Mouse (Mus musculus) urinary bladder, adult 2 months (tissue): ENCODE results near the gene Ptpn18. TPM values are rescaled to one million over a fixed set of nuclear protein-coding genes. Genes with fewer than 3 reads are reported as not detected.
"Not testable (repeated sequence)": the region's sequence is repeated elsewhere in the genome, so short reads cannot be mapped to it uniquely, and the experiment has no call there.

ENCODE experiments used
- DNase-seq: peaks from one replicate; pipeline ENCODE4 v3.0.0; 2022; ENCODE audit warnings: low spot score
- polyA plus RNA-seq: library from polyadenylated mRNA; depleted of rRNA; stranded (reverse); fragments of >200 nt; gene quantifications from 2 replicates; pipeline ENCODE4 v1.2.3, GENCODE M21; 2012; rRNA removed

Gene Ptpn18
- polyA plus RNA-seq, 1 experiment: 33.6 TPM

DNA sequence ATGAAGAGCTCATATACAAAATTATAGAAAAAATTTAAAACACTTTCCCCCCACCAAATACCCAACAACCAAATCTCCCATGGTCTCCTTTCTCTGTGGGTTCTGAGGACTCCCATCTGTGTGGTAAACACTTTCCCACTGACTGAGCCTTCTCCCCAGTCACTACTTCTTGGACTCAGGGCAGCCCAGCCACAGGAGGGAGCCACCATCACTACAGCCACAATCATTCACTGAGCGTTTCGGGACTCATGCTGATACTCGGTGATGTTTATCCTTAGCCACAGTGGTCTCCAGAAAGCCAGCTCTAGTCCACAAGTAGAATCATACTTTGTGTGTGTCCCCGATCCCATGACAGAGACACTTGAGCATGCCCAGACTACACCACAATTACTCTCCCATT, 53.5 kb downstream of the Ptpn18 start:
- no peak for DNase-seq

DNA sequence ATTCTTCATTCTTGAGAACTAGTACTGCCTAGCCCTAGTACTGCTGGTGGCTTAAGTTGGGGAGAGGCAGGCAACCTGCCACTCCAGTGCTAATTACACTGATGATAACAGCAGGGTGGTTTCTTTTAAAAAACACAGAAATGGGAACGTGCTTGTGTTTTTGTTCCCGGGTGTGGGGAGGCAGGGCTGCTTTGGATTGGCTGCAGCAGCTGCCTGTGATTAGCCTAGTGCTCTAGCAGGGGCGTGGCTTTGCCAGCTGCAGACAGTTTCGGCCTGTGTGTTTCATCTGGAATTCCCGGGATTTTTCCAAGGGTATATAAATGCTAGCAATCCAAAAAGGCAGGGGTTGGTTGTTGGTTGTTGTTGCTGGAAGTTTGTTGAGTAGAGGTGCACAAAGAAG, 57.0 kb downstream of the Ptpn18 start:
- no peak for DNase-seq

- DNase-seq: not testable (repeated sequence)
Measured at GRCm38 (mm10) chr1:34517297-34517696, 57.7 kb downstream of the Ptpn18 start.

DNA sequence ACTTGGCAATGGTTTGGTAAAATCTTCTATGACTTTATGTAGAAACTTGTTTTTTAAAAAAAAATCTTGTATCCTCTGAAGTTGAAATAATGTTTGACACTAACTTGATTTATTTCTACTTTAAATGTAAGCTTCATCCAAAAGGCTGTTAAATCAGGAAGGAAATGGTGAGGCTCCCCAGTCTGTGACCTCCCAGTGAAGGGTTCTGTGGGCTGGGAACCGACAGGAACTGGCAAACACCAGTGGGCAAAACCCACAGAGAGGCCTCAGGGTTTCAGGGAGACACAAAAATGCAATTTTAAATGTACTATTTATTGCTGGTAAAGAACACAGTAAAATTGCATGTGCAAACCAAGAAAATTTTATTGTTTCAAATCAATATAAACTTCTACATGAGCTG, 58.2 kb downstream of the Ptpn18 start:
- not testable (repeated sequence) for DNase-seq

- no peak for DNase-seq
Measured at GRCm38 (mm10) chr1:34518259-34518658, 58.7 kb downstream of the Ptpn18 start.

DNA sequence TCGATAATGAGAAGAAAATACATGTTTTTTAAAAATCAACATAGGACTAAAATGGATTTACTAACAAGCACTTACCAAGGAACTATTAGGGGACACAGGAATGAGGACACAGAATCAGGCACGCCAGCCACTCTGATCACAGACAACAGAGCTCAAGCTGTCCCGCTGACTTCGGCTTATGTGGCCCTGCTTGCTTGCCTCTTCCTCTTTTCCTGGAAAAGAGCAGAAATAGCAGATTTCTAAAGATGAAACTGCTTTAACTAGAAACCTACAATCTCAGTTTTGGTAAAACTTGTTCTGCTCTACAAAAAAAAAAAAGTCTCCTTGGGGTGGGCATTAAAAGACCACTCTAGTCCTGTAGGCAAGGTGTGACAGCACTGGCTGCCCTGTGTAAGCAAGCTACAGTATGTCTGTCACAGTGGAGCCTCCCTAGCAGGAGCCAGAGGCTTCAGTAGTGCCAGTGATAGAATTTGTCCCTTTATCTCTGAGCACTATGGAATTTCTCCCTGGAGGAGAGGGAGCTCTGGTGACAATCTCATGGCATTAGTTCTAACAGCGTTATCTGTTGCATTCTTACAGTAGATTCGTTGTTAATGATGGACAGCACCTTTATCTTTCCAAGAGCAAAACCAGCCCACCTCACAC, 62.8 kb downstream of the Ptpn18 start:
- no peak for DNase-seq

DNA sequence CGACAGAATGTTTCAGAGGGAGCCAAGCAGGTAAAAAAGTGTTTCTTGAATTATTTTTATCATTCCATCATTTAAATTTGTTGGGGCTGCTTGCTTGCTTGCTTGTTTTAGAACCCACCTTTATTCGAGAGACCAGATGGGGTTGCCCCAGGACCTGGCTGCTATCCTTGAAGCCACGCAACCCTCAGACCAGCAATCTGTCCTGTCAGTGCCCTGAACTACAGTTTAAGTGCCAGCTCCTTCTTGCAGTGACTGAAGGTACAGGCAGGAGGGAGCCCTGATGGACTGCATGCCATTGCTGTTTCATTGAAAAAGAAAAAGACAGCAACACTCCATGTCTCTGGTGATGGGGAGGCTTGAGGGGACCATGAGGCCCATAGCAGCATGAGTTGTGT, 63.3 kb downstream of the Ptpn18 start:
- no peak for DNase-seq

DNA sequence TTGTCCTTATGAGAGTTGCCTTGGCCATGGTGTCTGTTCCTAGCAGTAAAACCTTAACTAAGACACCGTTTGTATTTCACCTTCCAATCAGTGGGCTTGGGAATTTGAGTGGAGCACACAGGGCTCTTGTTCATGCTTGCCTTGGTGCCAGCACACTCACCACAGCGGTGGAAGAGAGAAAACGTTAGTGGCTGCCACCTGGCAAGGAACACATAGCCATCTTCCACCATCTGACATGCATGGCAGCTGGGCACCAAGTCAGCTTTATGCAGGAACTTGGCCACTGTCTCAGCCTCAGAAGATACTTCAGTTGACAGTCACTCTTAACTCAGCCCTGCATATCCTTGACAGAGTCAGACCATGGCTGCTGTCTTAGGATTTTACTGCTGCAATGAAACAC, 64.1 kb downstream of the Ptpn18 start:
- DNase-seq: no peak

Other genes with a start within 250 kb of the Ptpn18 start
- gene Ccdc115, start 20.1 kb upstream of the Ptpn18 start, polyA plus RNA-seq: 34.3 and 41.4 TPM in 2 replicates
- gene Imp4, start 19.9 kb upstream of the Ptpn18 start, polyA plus RNA-seq: 25.4 TPM in 2 replicates
- gene Prss39, start 38.6 kb downstream of the Ptpn18 start, polyA plus RNA-seq: not detected in 2 replicates
- gene Cfc1, start 75.9 kb downstream of the Ptpn18 start, polyA plus RNA-seq: 0.34 and 0.35 TPM in 2 replicates
- not detected in 2 replicates for gene Prss40, start 101.2 kb downstream of the Ptpn18 start, polyA plus RNA-seq
- gene Amer3, start 119.9 kb downstream of the Ptpn18 start, polyA plus RNA-seq: 0.01 TPM in 1 of 2 replicates, not detected in the other